Mouse (Mus musculus) intestine, embryonic 16.5 days (tissue): Measurements from ENCODE around the gene Cux1. TPM values are rescaled to one million over a fixed set of nuclear protein-coding genes. Genes with fewer than 3 reads are reported as not detected.

Source experiments
- ATAC-seq: fragments of 200-750 bp; cut with Nextera tagmentation; 2 replicates; pipeline ENCODE4 v1.8.0; 2017; ENCODE audit warnings: moderate TSS enrichment, moderate library complexity
- H3K27ac ChIP-seq: fragments of 300-500 bp; sonication (generic); 2 replicates; pipeline ENCODE4 v1.5.1; 2014; ENCODE audit warnings: mild to moderate bottlenecking, low read length
- H3K27me3 ChIP-seq: fragments of 300-500 bp; sonication (generic); replicated peaks from 2 replicates; pipeline ENCODE4 v1.6.1; 2014; ENCODE audit warnings: low read length, control low read depth, mixed read lengths; ENCODE audit not compliant: control insufficient read depth, insufficient read depth
- H3K36me3 ChIP-seq: fragments of 300-500 bp; sonication (generic); 2 replicates; pipeline ENCODE4 v1.6.1; 2014; ENCODE audit warnings: low read length, control low read depth; ENCODE audit not compliant: control insufficient read depth, insufficient read depth
- H3K4me1 ChIP-seq: fragments of 300-500 bp; sonication (generic); 2 replicates; pipeline ENCODE4 v1.6.1; 2014; ENCODE audit warnings: low read length, control low read depth, mixed read lengths; ENCODE audit not compliant: control insufficient read depth, insufficient read depth
- H3K4me2 ChIP-seq: fragments of 300-500 bp; sonication (generic); 2 replicates; pipeline ENCODE4 v1.6.1; 2014; ENCODE audit warnings: low read depth, low read length, control low read depth
- H3K4me3 ChIP-seq: fragments of 300-500 bp; sonication (generic); 2 replicates; pipeline ENCODE4 v1.5.1; 2014; ENCODE audit warnings: mild to moderate bottlenecking, low read length
- H3K9ac ChIP-seq: fragments of 300-500 bp; sonication (generic); 2 replicates; pipeline ENCODE4 v1.6.1; 2014; ENCODE audit warnings: low read depth, low read length
- H3K9me3 ChIP-seq: fragments of 300-500 bp; sonication (generic); 2 replicates; pipeline ENCODE4 v1.6.1; 2016; ENCODE audit warnings: low read length, control low read depth; ENCODE audit not compliant: control insufficient read depth
- WGBS: fragments of 180-500 bp; shearing (Covaris S2); extraction: QIAGEN DNeasy Blood & Tissue Kit; methylation state at CpG from one replicate; pipeline ENCODE4 v1.1.7; 2014; 5-methylcytosine and 5-hydroxymethylcytosine counted together
- polyA plus RNA-seq: library from polyadenylated mRNA; unstranded; fragments of >200 nt; fragmentation: Nextera tagmentation; extraction: Ambion mirVana; gene quantifications from 2 replicates; pipeline ENCODE4 v1.2.1, GENCODE M21; 2015

Cux1 gene
- polyA plus RNA-seq, 1 experiment from 2014 or later = 62.5 TPM

- 65% methylated on average over 1 of the region's 1 CpGs for WGBS
Observed at GRCm38 (mm10) chr5:136562212-136562611, 5.1 kb downstream of the Cux1 start.

GRCm38 (mm10) chr5:136561641-136562040 is 5.6 kb downstream of the Cux1 start:
- WGBS = 95% methylated on average over 1 of the region's 1 CpGs
- Histone ChIP-seq H3K36me3 (no peaks in the 10 kb centered on the region), H3K9me3 (no peaks in the 10 kb centered on the region), H3K4me2 (no peak overlapping the region), H3K4me3 (no peak overlapping the region), H3K27me3 (no peaks in the 10 kb centered on the region), H3K27ac (no peak overlapping the region), H3K4me1 (peaks cover 34% of the 10 kb centered on the region), H3K9ac (no peak overlapping the region)
- no peak for ATAC-seq

More at GRCm38 (mm10) chr5:136562212-136562611, 5.1 kb downstream of the Cux1 start:
- no peak overlapping the region for H3K9ac ChIP-seq
- no peak for ATAC-seq
- H3K27ac ChIP-seq = no peak overlapping the region
- H3K4me1 ChIP-seq = peaks cover 28% of the 10 kb centered on the region
- no peaks in the 10 kb centered on the region for H3K36me3 ChIP-seq
- H3K4me2 ChIP-seq = no peak overlapping the region
- no peaks in the 10 kb centered on the region for H3K9me3 ChIP-seq
- no peaks in the 10 kb centered on the region for H3K27me3 ChIP-seq
- H3K4me3 ChIP-seq = no peak overlapping the region

- Histone ChIP-seq H3K4me3 (no peak overlapping the region), H3K36me3 (no peaks in the 10 kb centered on the region), H3K9ac (no peak overlapping the region), H3K27ac (no peak overlapping the region), H3K27me3 (no peaks in the 10 kb centered on the region), H3K4me1 (peaks cover 44% of the 10 kb centered on the region), H3K4me2 (no peak overlapping the region), H3K9me3 (no peaks in the 10 kb centered on the region)
- 0 out of 2 replicates have a peak, but pooled peaks have one; percentile 37 for ATAC-seq
- WGBS = 40% methylated on average over 7 of the region's 7 CpGs
Observed at GRCm38 (mm10) chr5:136560656-136561055, 6.6 kb downstream of the Cux1 start.

- ATAC-seq = no peak
Observed at GRCm38 (mm10) chr5:136557446-136557845, 9.8 kb downstream of the Cux1 start.

GRCm38 (mm10) chr5:136556328-136557262 is 10.7 kb downstream of the Cux1 start:
- ATAC-seq = no peak
- Histone ChIP-seq H3K27me3 (no peaks in the 10 kb centered on the region), H3K4me2 (no peak overlapping the region), H3K9me3 (no peaks in the 10 kb centered on the region), H3K36me3 (no peaks in the 10 kb centered on the region), H3K4me1 (peaks cover 50% of the 10 kb centered on the region), H3K9ac (peak overlapping the region; percentile 11; the same call in 1 of the 2 replicates), H3K27ac (no peak overlapping the region), H3K4me3 (no peak overlapping the region)
- WGBS = 78% methylated on average over 14 of the region's 14 CpGs

More at GRCm38 (mm10) chr5:136557446-136557845, 9.8 kb downstream of the Cux1 start:
- peaks cover 47% of the 10 kb centered on the region for H3K4me1 ChIP-seq
- no peak overlapping the region for H3K27ac ChIP-seq
- H3K9me3 ChIP-seq = no peaks in the 10 kb centered on the region
- 74% methylated on average over 4 of the region's 4 CpGs for WGBS
- no peaks in the 10 kb centered on the region for H3K36me3 ChIP-seq
- H3K4me3 ChIP-seq = no peak overlapping the region
- no peak overlapping the region for H3K4me2 ChIP-seq
- no peaks in the 10 kb centered on the region for H3K27me3 ChIP-seq
- no peak overlapping the region for H3K9ac ChIP-seq

GRCm38 (mm10) chr5:136555703-136556102 is 11.6 kb downstream of the Cux1 start:
- Histone ChIP-seq H3K27ac (peak overlapping the region; percentile 16; the same call in 1 of the 2 replicates), H3K4me2 (no peak overlapping the region), H3K9me3 (no peaks in the 10 kb centered on the region), H3K4me1 (peaks cover 49% of the 10 kb centered on the region), H3K27me3 (no peaks in the 10 kb centered on the region), H3K9ac (no peak overlapping the region), H3K4me3 (no peak overlapping the region), H3K36me3 (no peaks in the 10 kb centered on the region)
- 19% methylated on average over 5 of the region's 5 CpGs for WGBS
- ATAC-seq = peak; percentile 53; the same call in 1 of the 2 replicates

- H3K4me2 ChIP-seq = no peak overlapping the region
- H3K27me3 ChIP-seq = no peaks in the 10 kb centered on the region
- no peaks in the 10 kb centered on the region for H3K36me3 ChIP-seq
- no peaks in the 10 kb centered on the region for H3K9me3 ChIP-seq
- H3K4me3 ChIP-seq = no peak overlapping the region
- H3K27ac ChIP-seq = no peak overlapping the region
- no peak overlapping the region for H3K9ac ChIP-seq
- no peak for ATAC-seq
- H3K4me1 ChIP-seq = peaks cover 48% of the 10 kb centered on the region
Observed at GRCm38 (mm10) chr5:136552832-136553231, 14.5 kb downstream of the Cux1 start.

GRCm38 (mm10) chr5:136552093-136552492 is 15.2 kb downstream of the Cux1 start:
- WGBS = 85% methylated on average over 3 of the region's 3 CpGs
- H3K9ac ChIP-seq = no peak overlapping the region
- no peak overlapping the region for H3K4me3 ChIP-seq
- no peak overlapping the region for H3K4me2 ChIP-seq
- H3K9me3 ChIP-seq = no peaks in the 10 kb centered on the region
- no peaks in the 10 kb centered on the region for H3K27me3 ChIP-seq
- no peak overlapping the region for H3K27ac ChIP-seq
- no peak for ATAC-seq
- H3K4me1 ChIP-seq = peaks cover 43% of the 10 kb centered on the region
- H3K36me3 ChIP-seq = no peaks in the 10 kb centered on the region

GRCm38 (mm10) chr5:136551571-136551970 is 15.7 kb downstream of the Cux1 start:
- H3K27ac ChIP-seq = no peak overlapping the region
- no peaks in the 10 kb centered on the region for H3K27me3 ChIP-seq
- ATAC-seq = no peak
- no peak overlapping the region for H3K9ac ChIP-seq
- no peaks in the 10 kb centered on the region for H3K9me3 ChIP-seq
- no peak overlapping the region for H3K4me3 ChIP-seq
- H3K36me3 ChIP-seq = no peaks in the 10 kb centered on the region
- peaks cover 38% of the 10 kb centered on the region for H3K4me1 ChIP-seq
- 74% methylated on average over 6 of the region's 6 CpGs for WGBS
- H3K4me2 ChIP-seq = no peak overlapping the region
